Mouse (Mus musculus) embryonic facial prominence, embryonic 15.5 days (tissue): ENCODE results near the gene Aanat. TPM values are rescaled to one million over a fixed set of nuclear protein-coding genes. Genes with fewer than 3 reads are reported as not detected.

Experiments used
- ATAC-seq: fragments of 200-750 bp; cut with Nextera tagmentation; 2 replicates; pipeline ENCODE4 v1.8.0; 2017; ENCODE audit warnings: low read depth, moderate TSS enrichment; ENCODE audit not compliant: insufficient number of reproducible peaks, low FRiP score, low TSS enrichment
- H3K27ac ChIP-seq: fragments of 300-500 bp; sonication (generic); replicated peaks from 2 replicates; pipeline ENCODE4 v1.5.1; 2015; ENCODE audit warnings: mild to moderate bottlenecking, inconsistent platforms
- H3K27me3 ChIP-seq: fragments of 300-500 bp; sonication (generic); 2 replicates; pipeline ENCODE4 v1.6.1; 2015; ENCODE audit warnings: inconsistent platforms
- H3K36me3 ChIP-seq: fragments of 300-500 bp; sonication (generic); 2 replicates; pipeline ENCODE4 v1.6.1; 2015; ENCODE audit warnings: mild to moderate bottlenecking, inconsistent platforms
- H3K4me1 ChIP-seq: fragments of 300-500 bp; sonication (generic); 2 replicates; pipeline ENCODE4 v1.6.1; 2015; ENCODE audit warnings: inconsistent platforms
- H3K4me2 ChIP-seq: fragments of 300-500 bp; sonication (generic); replicated peaks from 2 replicates; pipeline ENCODE4 v1.6.1; 2015; ENCODE audit warnings: mild to moderate bottlenecking, inconsistent platforms
- H3K4me3 ChIP-seq: fragments of 300-500 bp; sonication (generic); replicated peaks from 2 replicates; pipeline ENCODE4 v1.5.1; 2015; ENCODE audit warnings: mild to moderate bottlenecking, inconsistent platforms
- H3K9ac ChIP-seq: fragments of 300-500 bp; sonication (generic); 2 replicates; pipeline ENCODE4 v1.6.1; 2015; ENCODE audit warnings: inconsistent platforms
- H3K9me3 ChIP-seq: fragments of 300-500 bp; sonication (generic); replicated peaks from 2 replicates; pipeline ENCODE4 v1.6.1; 2016; ENCODE audit warnings: inconsistent platforms
- WGBS: fragments of 180-500 bp; shearing (Covaris S2); methylation state at CpG from one replicate; pipeline ENCODE4 v1.1.7; 2015; 5-methylcytosine and 5-hydroxymethylcytosine counted together
- polyA plus RNA-seq: library from polyadenylated mRNA; unstranded; fragments of >200 nt; fragmentation: Nextera tagmentation; extraction: Ambion mirVana; gene quantifications from 2 replicates; pipeline ENCODE4 v1.2.1, GENCODE M21; 2015

The Aanat gene
- polyA plus RNA-seq, 1 experiment from 2014 or later = not detected

GRCm38 (mm10) chr11:116611883-116612282 lies 25.7 kb downstream of the Aanat start:
- Histone ChIP-seq H3K4me1 (peaks cover 17% of the 10 kb centered on the region), H3K27ac (no peak overlapping the region), H3K9me3 (no peaks in the 10 kb centered on the region), H3K27me3 (no peaks in the 10 kb centered on the region), H3K9ac (no peak overlapping the region), H3K36me3 (no peaks in the 10 kb centered on the region), H3K4me2 (no peak overlapping the region), H3K4me3 (no peak overlapping the region)
- ATAC-seq = no peak
- 69% methylated on average over 9 of the region's 9 CpGs for WGBS

GRCm38 (mm10) chr11:116612554-116612953 lies 26.3 kb downstream of the Aanat start:
- no peaks in the 10 kb centered on the region for H3K27me3 ChIP-seq
- H3K9ac ChIP-seq = no peak overlapping the region
- no peak overlapping the region for H3K4me3 ChIP-seq
- H3K36me3 ChIP-seq = no peaks in the 10 kb centered on the region
- ATAC-seq = no peak
- peaks cover 21% of the 10 kb centered on the region for H3K4me1 ChIP-seq
- no peak overlapping the region for H3K4me2 ChIP-seq
- H3K9me3 ChIP-seq = no peaks in the 10 kb centered on the region
- WGBS = 93% methylated on average over 1 of the region's 1 CpGs
- H3K27ac ChIP-seq = no peak overlapping the region

DNA sequence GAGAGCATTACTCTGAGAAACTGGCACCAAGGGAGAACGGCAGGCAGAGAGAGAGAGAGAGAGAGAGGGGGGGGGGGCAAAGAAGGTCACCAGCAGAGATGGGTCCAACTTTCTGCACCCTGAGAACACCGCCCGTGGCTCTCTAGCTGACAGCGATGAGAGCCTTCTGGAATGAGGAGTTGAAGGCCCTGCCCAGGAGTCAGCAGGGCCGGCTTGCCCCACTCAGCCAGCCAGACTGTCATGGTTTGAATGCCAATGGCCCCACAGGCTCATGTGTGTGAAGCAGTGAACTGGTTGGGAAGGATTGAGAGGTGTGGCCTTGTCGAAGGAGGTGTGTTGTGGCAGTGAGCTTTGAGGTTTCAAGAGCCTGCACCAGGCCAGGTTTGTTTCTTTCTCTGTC lies 27.0 kb downstream of the Aanat start:
- WGBS = 85% methylated on average over 6 of the region's 6 CpGs
- no peaks in the 10 kb centered on the region for H3K36me3 ChIP-seq
- H3K9ac ChIP-seq = no peak overlapping the region
- H3K27ac ChIP-seq = no peak overlapping the region
- no peak overlapping the region for H3K4me2 ChIP-seq
- H3K9me3 ChIP-seq = no peaks in the 10 kb centered on the region
- no peak overlapping the region for H3K4me3 ChIP-seq
- no peak for ATAC-seq
- H3K4me1 ChIP-seq = peaks cover 28% of the 10 kb centered on the region
- no peaks in the 10 kb centered on the region for H3K27me3 ChIP-seq

DNA sequence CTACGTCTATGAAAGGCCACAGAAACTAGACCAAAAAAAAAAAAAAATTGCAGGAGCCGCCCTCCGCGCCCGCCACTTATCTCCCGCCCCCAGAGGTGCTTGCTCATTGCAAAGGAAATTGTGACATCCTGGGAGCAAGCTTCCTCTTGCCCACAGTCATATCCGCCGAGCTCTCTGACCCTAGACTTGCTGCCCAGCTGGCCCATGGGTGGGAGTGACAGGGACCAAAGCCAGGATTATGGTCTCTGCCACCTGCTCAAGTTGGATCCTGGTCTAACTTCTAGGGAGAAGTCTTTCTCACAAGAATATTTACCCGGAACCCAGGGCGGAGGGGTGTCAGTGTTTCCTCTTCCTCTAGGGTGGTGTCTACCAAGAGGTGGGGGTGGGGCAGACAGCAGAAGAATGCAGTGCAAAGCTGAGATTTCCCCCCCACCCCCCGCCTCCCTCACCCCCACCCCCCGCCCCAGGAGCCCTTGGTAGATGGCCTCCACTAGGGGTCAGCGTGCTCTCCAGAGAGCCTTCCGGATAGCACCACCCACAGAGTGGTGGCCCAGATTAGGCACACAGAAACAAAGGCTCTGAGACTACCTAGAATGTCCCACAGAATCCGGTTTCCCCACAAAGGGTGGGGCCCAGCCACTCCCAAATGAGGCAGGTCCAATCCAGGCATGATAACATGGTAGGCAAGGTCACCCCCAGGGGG lies 29.7 kb downstream of the Aanat start:
- ATAC-seq = no peak
- 40% methylated on average over 14 of the region's 15 CpGs for WGBS

DNA sequence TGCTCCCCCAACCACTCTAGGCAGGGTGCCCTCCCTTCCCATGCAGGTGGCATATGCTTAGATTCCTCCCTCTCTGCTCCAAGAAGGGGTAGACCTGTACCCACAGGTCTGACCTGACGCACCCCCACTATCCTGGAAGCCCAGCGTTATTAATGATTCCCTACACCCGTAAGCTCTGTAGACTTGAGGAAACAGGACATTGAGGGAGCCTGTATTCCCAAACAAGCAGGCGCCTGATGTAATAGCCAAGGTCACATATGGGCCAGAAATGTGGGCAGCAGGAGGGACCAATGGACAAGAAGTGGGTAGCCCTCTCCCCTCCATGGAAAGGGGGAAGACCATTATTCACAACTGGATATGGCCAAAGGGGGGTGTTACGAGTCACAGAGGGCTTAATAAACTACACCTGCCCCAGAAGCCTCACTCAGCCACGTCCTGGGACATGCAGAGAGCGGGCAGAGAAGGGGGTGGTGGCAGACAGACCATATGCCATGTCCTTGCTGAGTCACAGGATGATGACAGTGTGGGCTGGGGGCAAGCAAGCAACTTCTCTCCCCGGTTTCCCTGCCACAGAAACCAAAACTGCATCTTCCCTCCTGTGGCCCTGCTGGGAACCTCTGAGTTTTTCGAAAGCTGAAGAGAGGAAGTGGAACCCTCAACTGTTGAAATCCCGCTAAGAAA lies 30.3 kb downstream of the Aanat start:
- Histone ChIP-seq H3K9ac (no peak overlapping the region), H3K4me1 (peaks cover 56% of the 10 kb centered on the region), H3K27me3 (no peaks in the 10 kb centered on the region), H3K9me3 (no peaks in the 10 kb centered on the region), H3K36me3 (no peaks in the 10 kb centered on the region), H3K4me3 (no peak overlapping the region), H3K27ac (peak overlapping the region; percentile 7; the same call in 1 of the 2 replicates), H3K4me2 (0 out of 2 replicates have a peak overlapping the region, but pooled peaks have one; percentile 6)
- ATAC-seq = no peak
- WGBS = 73% methylated on average over 10 of the region's 10 CpGs

More for the DNA sequence above, 29.7 kb downstream of the Aanat start:
- no peaks in the 10 kb centered on the region for H3K36me3 ChIP-seq
- 0 out of 2 replicates have a peak overlapping the region, but pooled peaks have one; percentile 7 for H3K27ac ChIP-seq
- H3K4me3 ChIP-seq = no peak overlapping the region
- H3K9ac ChIP-seq = no peak overlapping the region
- 0 out of 2 replicates have a peak overlapping the region, but pooled peaks have one; percentile 6 for H3K4me2 ChIP-seq
- peaks cover 49% of the 10 kb centered on the region for H3K4me1 ChIP-seq
- H3K27me3 ChIP-seq = no peaks in the 10 kb centered on the region
- H3K9me3 ChIP-seq = no peaks in the 10 kb centered on the region

DNA sequence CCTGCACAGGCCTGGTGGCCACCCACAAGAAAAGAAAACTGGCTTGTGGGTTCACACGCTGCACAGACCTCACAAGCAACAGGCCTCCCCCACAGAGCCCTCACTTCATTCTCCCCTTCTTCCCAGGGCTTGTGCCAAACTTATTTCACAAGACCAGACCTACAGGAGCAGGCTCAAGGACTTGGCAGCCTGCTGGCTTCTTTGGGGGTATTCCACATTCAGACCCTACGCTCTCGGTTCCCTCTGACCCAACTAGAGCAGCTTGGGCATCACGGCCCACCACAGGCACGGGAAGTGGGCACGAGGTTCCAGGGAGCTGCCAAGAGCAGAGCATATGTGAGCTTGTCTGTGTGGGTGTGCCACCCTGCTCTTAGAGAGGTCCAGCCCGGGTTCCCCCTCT lies 31.4 kb downstream of the Aanat start:
- Histone ChIP-seq H3K27me3 (no peaks in the 10 kb centered on the region; the same call in 1 of the 2 replicates), H3K9ac (no peak overlapping the region), H3K4me2 (no peak overlapping the region), H3K4me1 (peaks cover 66% of the 10 kb centered on the region), H3K36me3 (no peaks in the 10 kb centered on the region), H3K9me3 (no peaks in the 10 kb centered on the region), H3K27ac (peak overlapping the region; percentile 39; the same call in 1 of the 2 replicates), H3K4me3 (no peak overlapping the region)
- ATAC-seq = no peak
- 62% methylated on average over 7 of the region's 7 CpGs for WGBS

GRCm38 (mm10) chr11:116618666-116619065 lies 32.4 kb downstream of the Aanat start:
- no peak for ATAC-seq

DNA sequence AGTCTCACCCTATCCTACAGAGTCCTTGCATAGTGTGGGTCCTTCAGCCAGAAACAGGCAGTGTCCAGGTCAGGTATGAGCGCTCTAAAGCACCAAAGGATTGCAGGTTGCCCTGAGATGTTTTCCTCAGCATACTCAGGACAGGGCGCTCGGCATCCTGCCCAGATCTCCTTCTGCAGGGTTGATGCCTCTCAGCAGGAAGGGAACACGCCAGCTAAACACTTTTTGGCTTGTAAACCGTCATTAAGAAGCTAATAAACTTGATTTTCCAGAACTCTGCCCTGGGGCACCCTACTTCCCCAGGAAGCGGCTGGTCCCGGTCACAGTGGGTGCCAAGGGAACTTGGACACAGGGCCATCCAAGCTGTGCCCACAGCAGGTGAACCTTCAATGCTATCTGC lies 32.9 kb downstream of the Aanat start:
- Histone ChIP-seq H3K9me3 (no peaks in the 10 kb centered on the region), H3K4me2 (no peak overlapping the region), H3K36me3 (no peaks in the 10 kb centered on the region), H3K27ac (0 out of 2 replicates have a peak overlapping the region, but pooled peaks have one; percentile 12), H3K9ac (no peak overlapping the region), H3K4me1 (peaks cover 79% of the 10 kb centered on the region), H3K27me3 (no peaks in the 10 kb centered on the region; the same call in 1 of the 2 replicates), H3K4me3 (no peak overlapping the region)
- WGBS = 70% methylated on average over 7 of the region's 7 CpGs
- no peak for ATAC-seq

More at GRCm38 (mm10) chr11:116618666-116619065, 32.4 kb downstream of the Aanat start:
- Histone ChIP-seq H3K27ac (0 out of 2 replicates have a peak overlapping the region, but pooled peaks have one; percentile 39), H3K4me1 (peaks cover 75% of the 10 kb centered on the region), H3K4me2 (no peak overlapping the region), H3K4me3 (no peak overlapping the region), H3K9me3 (no peaks in the 10 kb centered on the region), H3K9ac (no peak overlapping the region), H3K27me3 (no peaks in the 10 kb centered on the region; the same call in 1 of the 2 replicates), H3K36me3 (no peaks in the 10 kb centered on the region)
- WGBS = 90% methylated on average over 7 of the region's 7 CpGs

DNA sequence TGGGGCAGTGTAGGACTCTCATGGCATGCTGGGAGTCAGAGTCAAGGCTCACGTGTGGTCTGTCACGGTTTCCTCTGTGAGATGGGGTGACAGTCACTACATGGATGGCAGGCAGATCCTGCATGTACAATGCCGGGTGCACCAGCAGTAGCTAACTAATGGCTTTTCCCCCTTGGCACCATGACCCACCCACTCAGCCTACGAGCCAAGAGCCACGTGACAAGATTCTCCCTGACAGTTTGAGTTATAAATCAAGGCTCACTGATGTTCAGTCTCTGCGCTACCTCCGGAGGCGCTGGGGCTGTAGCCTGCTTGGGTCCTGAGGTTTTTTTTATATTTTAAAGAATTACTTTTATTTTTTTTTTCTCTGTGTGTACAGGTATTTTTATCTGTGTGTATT lies 33.3 kb downstream of the Aanat start:
- H3K9me3 ChIP-seq = no peaks in the 10 kb centered on the region
- WGBS = 78% methylated on average over 8 of the region's 8 CpGs
- no peak overlapping the region for H3K4me3 ChIP-seq
- ATAC-seq = no peak
- H3K4me1 ChIP-seq = peaks cover 83% of the 10 kb centered on the region
- no peak overlapping the region for H3K9ac ChIP-seq
- no peak overlapping the region for H3K4me2 ChIP-seq
- 0 out of 2 replicates have a peak overlapping the region, but pooled peaks have one; percentile 12 for H3K27ac ChIP-seq
- no peaks in the 10 kb centered on the region for H3K36me3 ChIP-seq
- H3K27me3 ChIP-seq = no peaks in the 10 kb centered on the region; the same call in 1 of the 2 replicates

DNA sequence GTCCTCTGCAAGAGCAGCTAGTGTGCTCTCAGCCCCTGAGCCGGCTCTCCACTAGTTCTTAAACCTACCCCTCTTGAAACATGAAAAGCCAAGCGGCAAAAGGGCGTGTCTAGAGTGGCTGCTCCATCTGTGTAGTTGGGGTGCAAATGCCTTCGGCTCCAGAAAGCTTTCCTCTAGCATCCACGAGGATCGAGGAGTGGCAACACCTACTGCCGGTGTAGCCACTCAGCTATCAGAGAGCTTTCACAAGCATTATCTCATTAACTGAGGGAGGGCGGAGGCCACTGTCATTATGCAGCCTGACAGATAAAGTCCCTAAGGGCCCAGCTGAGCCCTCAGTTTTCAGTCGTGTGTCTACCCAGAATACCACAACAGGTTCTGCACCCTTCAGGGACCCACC lies 33.8 kb downstream of the Aanat start:
- no peak overlapping the region for H3K9ac ChIP-seq
- no peak for ATAC-seq
- no peaks in the 10 kb centered on the region for H3K9me3 ChIP-seq
- peaks cover 86% of the 10 kb centered on the region for H3K4me1 ChIP-seq
- no peak overlapping the region for H3K27ac ChIP-seq
- no peak overlapping the region for H3K4me2 ChIP-seq
- 41% methylated on average over 9 of the region's 9 CpGs for WGBS
- H3K27me3 ChIP-seq = no peaks in the 10 kb centered on the region; the same call in 1 of the 2 replicates
- no peaks in the 10 kb centered on the region for H3K36me3 ChIP-seq
- H3K4me3 ChIP-seq = no peak overlapping the region

- Histone ChIP-seq H3K9me3 (no peaks in the 10 kb centered on the region), H3K4me3 (no peak overlapping the region), H3K4me1 (peaks cover 85% of the 10 kb centered on the region), H3K9ac (no peak overlapping the region), H3K27ac (peak overlapping the region; percentile 28; the same call in 1 of the 2 replicates), H3K27me3 (no peaks in the 10 kb centered on the region; the same call in 1 of the 2 replicates), H3K36me3 (no peaks in the 10 kb centered on the region), H3K4me2 (no peak overlapping the region)
- ATAC-seq = no peak
- 72% methylated on average over 10 of the region's 10 CpGs for WGBS
Measured at GRCm38 (mm10) chr11:116620559-116621253, 34.5 kb downstream of the Aanat start.
